Mouse (Mus musculus): ENCODE results near the gene Rabac1. TPM values are rescaled to one million over a fixed set of nuclear protein-coding genes. Genes with fewer than 3 reads are reported as not detected.

Rabac1 gene
- polyA plus RNA-seq, 1 experiment: 377 TPM

DNA sequence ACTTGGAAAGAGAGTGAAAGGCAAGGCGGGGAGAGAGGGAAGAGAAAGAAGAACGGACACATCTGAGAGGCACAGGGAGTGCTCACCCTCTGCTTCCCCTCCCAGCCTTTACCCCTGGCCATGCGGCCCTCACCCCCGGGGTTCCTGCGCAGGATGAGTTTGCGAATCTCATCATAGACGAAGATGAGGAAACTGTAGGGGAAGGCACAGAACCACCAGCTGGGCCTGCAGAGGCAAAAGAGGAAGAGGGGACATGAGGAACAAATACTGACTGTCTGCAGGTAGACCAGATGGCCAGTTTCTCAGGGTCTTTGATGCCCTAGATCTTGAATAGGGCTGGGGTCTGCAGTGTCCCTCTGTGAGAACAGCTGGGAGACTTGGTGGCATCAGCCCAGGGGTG, 6.2 kb upstream of the Rabac1 start:
- Histone ChIP-seq H3K36me3 (ENCODE audit: control insufficient read depth, insufficient read depth, low read length) (no peaks in the 10 kb centered on the region), H3K27me3 (ENCODE audit: control insufficient read depth, insufficient read depth, low read length) (no peaks in the 10 kb centered on the region), H3K4me3 (ENCODE audit: control insufficient read depth, low read depth, low read length) (no peak overlapping the region), H3K4me1 (ENCODE audit: control insufficient read depth, insufficient read depth, low read length) (peaks cover 2% of the 10 kb centered on the region), H3K27ac (ENCODE audit: control insufficient read depth, insufficient read depth, low read depth, low read length) (no peak overlapping the region)
- TF ChIP-seq POLR2A (IDR thresholded peaks at IDR 0.05; ENCODE audit: control insufficient read depth, low read depth, low read length) (no peak), CTCF (IDR thresholded peaks at IDR 0.05; ENCODE audit: control insufficient read depth, insufficient read depth, insufficient replicate concordance, low read depth, low read length) (no peak)

DNA sequence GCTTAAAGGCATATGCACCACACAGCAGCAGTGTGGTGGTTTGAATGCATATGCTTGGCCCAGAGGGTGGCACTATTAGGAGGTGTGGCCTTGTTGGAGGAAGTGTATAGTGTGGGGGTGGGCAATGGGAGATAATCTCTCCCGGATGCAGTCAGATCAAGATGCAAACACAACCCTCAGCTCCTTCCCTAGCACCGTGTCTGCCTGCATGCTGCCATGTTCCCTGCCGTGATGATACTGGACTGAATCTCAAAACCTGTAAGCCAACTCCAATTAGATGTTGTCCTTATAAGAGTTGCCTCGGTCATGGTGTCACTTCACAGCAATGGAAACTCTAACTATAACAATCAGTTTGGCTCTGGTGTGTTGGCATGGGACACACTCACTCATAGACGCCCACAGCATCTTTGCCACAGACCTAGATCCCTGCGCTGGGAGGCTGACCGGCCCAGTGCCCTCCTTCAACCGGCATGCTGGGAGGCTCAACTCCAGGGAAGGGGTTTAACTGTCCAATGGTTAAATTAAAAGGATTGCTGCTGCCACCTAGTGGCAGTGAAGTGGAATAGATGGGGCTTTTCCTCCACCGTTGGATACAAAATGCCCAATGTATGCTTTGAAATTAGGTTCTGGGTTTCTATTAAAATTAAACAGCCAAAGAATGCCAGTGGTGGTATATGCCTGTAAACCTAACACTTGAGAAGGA, 2.5 kb upstream of the Rabac1 start:
- no peaks in the 10 kb centered on the region for H3K27me3 ChIP-seq (ENCODE audit: control insufficient read depth, insufficient read depth, low read length)
- peaks cover 9% of the 10 kb centered on the region for H3K4me1 ChIP-seq (ENCODE audit: control insufficient read depth, insufficient read depth, low read length)
- no peak overlapping the region for H3K27ac ChIP-seq (ENCODE audit: control insufficient read depth, insufficient read depth, low read depth, low read length)
- H3K4me3 ChIP-seq (ENCODE audit: control insufficient read depth, low read depth, low read length): no peak overlapping the region
- TF ChIP-seq POLR2A (IDR thresholded peaks at IDR 0.05; ENCODE audit: control insufficient read depth, low read depth, low read length): no peak
- TF ChIP-seq CTCF (IDR thresholded peaks at IDR 0.05; ENCODE audit: control insufficient read depth, insufficient read depth, insufficient replicate concordance, low read depth, low read length): peak; percentile 26; the same call in 1 of the 2 replicates
- H3K36me3 ChIP-seq (ENCODE audit: control insufficient read depth, insufficient read depth, low read length): no peaks in the 10 kb centered on the region

DNA sequence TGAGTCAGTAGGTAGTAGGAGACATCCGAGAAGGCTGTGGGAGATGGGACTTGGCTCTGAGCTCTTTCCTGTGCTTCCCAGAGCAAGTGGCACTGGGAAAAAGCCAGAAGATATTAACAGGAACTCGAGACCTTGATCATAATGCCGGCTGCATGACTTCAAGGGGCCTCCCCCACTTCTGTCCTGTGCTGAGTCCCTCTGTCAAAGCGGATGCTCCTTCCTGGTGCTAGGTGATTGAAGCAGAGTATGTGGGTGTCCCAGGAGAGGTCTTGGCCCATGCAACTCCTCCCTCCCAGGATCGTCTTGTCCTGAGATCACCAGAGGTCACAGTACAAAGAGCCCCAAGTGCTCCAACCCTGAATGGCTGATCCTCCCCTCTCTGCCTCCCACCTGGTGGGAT, 1.3 kb upstream of the Rabac1 start:
- Histone ChIP-seq H3K27me3 (ENCODE audit: control insufficient read depth, insufficient read depth, low read length) (no peaks in the 10 kb centered on the region), H3K4me3 (ENCODE audit: control insufficient read depth, low read depth, low read length) (no peak overlapping the region), H3K4me1 (ENCODE audit: control insufficient read depth, insufficient read depth, low read length) (peaks cover 9% of the 10 kb centered on the region), H3K36me3 (ENCODE audit: control insufficient read depth, insufficient read depth, low read length) (no peaks in the 10 kb centered on the region; the same call in 1 of the 2 replicates), H3K27ac (ENCODE audit: control insufficient read depth, insufficient read depth, low read depth, low read length) (no peak overlapping the region)
- TF ChIP-seq CTCF (IDR thresholded peaks at IDR 0.05; ENCODE audit: control insufficient read depth, insufficient read depth, insufficient replicate concordance, low read depth, low read length): no peak
- TF ChIP-seq POLR2A (IDR thresholded peaks at IDR 0.05; ENCODE audit: control insufficient read depth, low read depth, low read length): no peak

DNA sequence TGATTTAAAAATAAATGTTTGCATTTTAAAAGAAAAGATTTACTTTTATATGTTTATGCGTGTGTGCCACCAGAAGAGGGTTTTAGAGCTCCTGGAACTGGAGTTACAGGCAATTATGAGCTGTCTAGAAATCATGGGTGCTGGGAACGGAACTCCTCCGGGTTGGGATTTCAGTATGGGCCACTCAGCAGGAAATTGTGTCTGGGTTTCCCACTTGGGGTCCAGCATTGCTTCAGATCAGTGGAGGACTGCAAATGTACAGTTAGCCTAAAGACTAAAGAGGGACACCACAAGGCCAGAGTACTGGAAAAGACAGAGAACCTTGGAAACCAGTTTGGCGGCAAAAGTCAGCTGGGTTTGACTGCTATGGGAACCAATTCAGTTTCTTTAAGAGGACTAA, 654 bp upstream of the Rabac1 start:
- no peaks in the 10 kb centered on the region; the same call in 1 of the 2 replicates for H3K36me3 ChIP-seq (ENCODE audit: control insufficient read depth, insufficient read depth, low read length)

DNA sequence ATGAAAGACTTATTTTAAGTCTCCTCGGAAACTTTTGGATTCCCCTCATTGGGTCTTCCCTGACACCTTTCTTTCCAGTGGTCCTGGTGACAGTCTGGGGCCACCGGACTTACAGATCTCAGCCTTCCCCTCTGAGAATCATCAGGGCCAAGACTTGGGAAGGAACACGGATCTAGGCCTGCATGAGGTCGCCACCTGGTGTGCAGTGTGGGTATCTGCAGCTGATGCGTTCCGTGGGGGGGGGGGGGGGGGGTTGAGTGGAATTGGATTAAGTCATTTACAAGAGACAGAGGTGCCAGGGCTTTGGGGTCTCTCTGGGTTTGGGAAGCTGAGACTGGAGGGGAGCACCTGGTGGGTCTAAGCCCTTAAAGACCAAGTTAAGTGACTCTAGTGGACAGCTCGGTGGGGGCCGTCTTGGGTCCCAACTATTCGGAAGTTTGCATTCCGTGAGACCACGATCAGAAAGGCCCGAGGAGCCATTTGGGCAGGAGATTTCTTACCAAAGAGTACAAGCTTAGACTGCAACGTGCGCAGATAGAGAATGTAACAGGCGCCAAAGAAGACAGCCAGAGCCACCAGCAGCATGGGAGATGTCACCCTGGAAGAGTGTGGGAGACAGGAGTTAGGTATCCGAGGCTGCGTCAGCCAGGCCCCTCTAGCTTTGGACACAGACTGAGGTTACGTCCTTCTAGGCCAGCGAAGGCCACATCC, 1.1 kb downstream of the Rabac1 start:
- Histone ChIP-seq H3K27ac (ENCODE audit: control insufficient read depth, insufficient read depth, low read depth, low read length) (peak overlapping the region; percentile 22; the same call in 1 of the 2 replicates), H3K4me3 (ENCODE audit: control insufficient read depth, low read depth, low read length) (peak overlapping the region; percentile 93)

More for the DNA sequence above, 654 bp upstream of the Rabac1 start:
- Histone ChIP-seq H3K27me3 (ENCODE audit: control insufficient read depth, insufficient read depth, low read length) (no peaks in the 10 kb centered on the region), H3K4me1 (ENCODE audit: control insufficient read depth, insufficient read depth, low read length) (peaks cover 9% of the 10 kb centered on the region), H3K27ac (ENCODE audit: control insufficient read depth, insufficient read depth, low read depth, low read length) (no peak overlapping the region), H3K4me3 (ENCODE audit: control insufficient read depth, low read depth, low read length) (no peak overlapping the region)
- no peak for TF ChIP-seq POLR2A (IDR thresholded peaks at IDR 0.05; ENCODE audit: control insufficient read depth, low read depth, low read length)
- TF ChIP-seq CTCF (IDR thresholded peaks at IDR 0.05; ENCODE audit: control insufficient read depth, insufficient read depth, insufficient replicate concordance, low read depth, low read length): no peak

DNA sequence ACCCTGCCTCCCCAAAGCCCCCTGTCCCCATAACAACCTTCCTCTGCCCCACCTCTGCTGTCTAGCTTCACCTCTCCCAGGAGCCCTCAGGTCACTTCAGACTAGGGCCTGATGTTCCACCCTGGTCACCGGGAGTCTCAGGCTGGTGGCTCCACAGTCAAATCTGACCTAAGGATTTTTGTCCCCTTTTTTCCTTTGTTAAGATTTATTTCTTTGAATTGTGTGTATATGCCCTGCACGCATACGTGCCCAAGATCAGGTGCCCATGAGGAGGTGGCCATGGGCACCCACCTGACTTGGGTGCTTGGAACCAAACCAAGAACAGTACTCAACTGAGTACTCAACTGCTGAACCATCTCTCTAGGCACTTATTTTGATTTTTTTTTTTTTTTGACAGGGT, 2.2 kb downstream of the Rabac1 start:
- no peak for TF ChIP-seq CTCF (IDR thresholded peaks at IDR 0.05; ENCODE audit: control insufficient read depth, insufficient read depth, insufficient replicate concordance, low read depth, low read length)
- no peak for TF ChIP-seq POLR2A (IDR thresholded peaks at IDR 0.05; ENCODE audit: control insufficient read depth, low read depth, low read length)
- no peak overlapping the region for H3K4me3 ChIP-seq (ENCODE audit: control insufficient read depth, low read depth, low read length)
- H3K27ac ChIP-seq (ENCODE audit: control insufficient read depth, insufficient read depth, low read depth, low read length): no peak overlapping the region
- H3K36me3 ChIP-seq (ENCODE audit: control insufficient read depth, insufficient read depth, low read length): no peaks in the 10 kb centered on the region; the same call in 1 of the 2 replicates
- H3K4me1 ChIP-seq (ENCODE audit: control insufficient read depth, insufficient read depth, low read length): peaks cover 9% of the 10 kb centered on the region
- H3K27me3 ChIP-seq (ENCODE audit: control insufficient read depth, insufficient read depth, low read length): no peaks in the 10 kb centered on the region

More for the DNA sequence above, 1.1 kb downstream of the Rabac1 start:
- Histone ChIP-seq H3K36me3 (ENCODE audit: control insufficient read depth, insufficient read depth, low read length) (no peaks in the 10 kb centered on the region; the same call in 1 of the 2 replicates), H3K4me1 (ENCODE audit: control insufficient read depth, insufficient read depth, low read length) (peaks cover 9% of the 10 kb centered on the region), H3K27me3 (ENCODE audit: control insufficient read depth, insufficient read depth, low read length) (no peaks in the 10 kb centered on the region)
- peak; percentile 74; the same call in 1 of the 2 replicates for TF ChIP-seq CTCF (IDR thresholded peaks at IDR 0.05; ENCODE audit: control insufficient read depth, insufficient read depth, insufficient replicate concordance, low read depth, low read length)
- TF ChIP-seq POLR2A (IDR thresholded peaks at IDR 0.05; ENCODE audit: control insufficient read depth, low read depth, low read length): no peak

DNA sequence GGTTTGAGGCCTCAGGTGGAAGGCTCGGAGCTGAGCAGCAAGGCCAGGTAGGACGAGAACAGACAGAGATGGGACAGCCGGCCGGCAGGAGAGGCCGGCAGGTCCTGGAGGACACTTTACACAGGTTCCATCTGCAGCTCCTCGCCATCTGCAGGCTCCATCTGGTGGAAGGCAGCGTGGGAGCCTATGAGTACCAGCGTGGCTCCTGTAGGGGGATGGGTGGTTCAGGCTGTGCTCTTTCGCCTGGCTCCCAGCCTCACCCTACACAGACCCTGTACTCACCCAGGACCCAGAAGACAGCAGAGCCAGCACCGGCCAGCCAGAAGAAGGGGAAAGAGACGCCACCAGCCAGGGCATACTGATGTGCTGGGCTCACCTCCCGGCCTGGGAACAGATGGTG, 2.7 kb downstream of the Rabac1 start:
- TF ChIP-seq CTCF (IDR thresholded peaks at IDR 0.05; ENCODE audit: control insufficient read depth, insufficient read depth, insufficient replicate concordance, low read depth, low read length): no peak
- no peak for TF ChIP-seq POLR2A (IDR thresholded peaks at IDR 0.05; ENCODE audit: control insufficient read depth, low read depth, low read length)
- no peaks in the 10 kb centered on the region; the same call in 1 of the 2 replicates for H3K36me3 ChIP-seq (ENCODE audit: control insufficient read depth, insufficient read depth, low read length)
- no peak overlapping the region for H3K4me3 ChIP-seq (ENCODE audit: control insufficient read depth, low read depth, low read length)
- H3K27me3 ChIP-seq (ENCODE audit: control insufficient read depth, insufficient read depth, low read length): no peaks in the 10 kb centered on the region
- no peak overlapping the region for H3K27ac ChIP-seq (ENCODE audit: control insufficient read depth, insufficient read depth, low read depth, low read length)
- peaks cover 9% of the 10 kb centered on the region for H3K4me1 ChIP-seq (ENCODE audit: control insufficient read depth, insufficient read depth, low read length)

Measured in testis, adult 2 months (tissue).